Mouse (Mus musculus) stomach, embryonic 16.5 days (tissue): ENCODE results near the gene Gpr143. TPM values are rescaled to one million over a fixed set of nuclear protein-coding genes. Genes with fewer than 3 reads are reported as not detected.
A peak's percentile ranks its signal among the peaks of the same experiment; 100 is the strongest.

Experiments used
- ATAC-seq: fragments of 200-750 bp; cut with Nextera tagmentation; 2 replicates; pipeline ENCODE4 v1.8.0; 2017; ENCODE audit warnings: moderate number of reproducible peaks, moderate TSS enrichment; ENCODE audit not compliant: insufficient read depth, low FRiP score
- H3K27ac ChIP-seq: fragments of 300-500 bp; sonication (generic); 2 replicates; pipeline ENCODE4 v1.5.1; 2014; ENCODE audit warnings: low read length
- H3K27me3 ChIP-seq: fragments of 300-500 bp; sonication (generic); 2 replicates; pipeline ENCODE4 v1.6.1; 2014; ENCODE audit warnings: low read length, control low read depth, mixed read lengths; ENCODE audit not compliant: control insufficient read depth, insufficient read depth
- H3K36me3 ChIP-seq: fragments of 300-500 bp; sonication (generic); 2 replicates; pipeline ENCODE4 v1.6.1; 2014; ENCODE audit warnings: low read length; ENCODE audit not compliant: control insufficient read depth, insufficient read depth
- H3K4me1 ChIP-seq: fragments of 300-500 bp; sonication (generic); 2 replicates; pipeline ENCODE4 v1.6.1; 2014; ENCODE audit warnings: low read length, control low read depth, mixed read lengths; ENCODE audit not compliant: control insufficient read depth, insufficient read depth
- H3K4me2 ChIP-seq: fragments of 300-500 bp; sonication (generic); 2 replicates; pipeline ENCODE4 v1.6.1; 2014; ENCODE audit warnings: low read depth, low read length, mixed read lengths
- H3K4me3 ChIP-seq: fragments of 300-500 bp; sonication (generic); replicated peaks from 2 replicates; pipeline ENCODE4 v1.5.1; 2014; ENCODE audit warnings: mild to moderate bottlenecking, low read length
- H3K9ac ChIP-seq: fragments of 300-500 bp; sonication (generic); 2 replicates; pipeline ENCODE4 v1.6.1; 2014; ENCODE audit warnings: low read length
- H3K9me3 ChIP-seq: fragments of 300-500 bp; sonication (generic); replicated peaks from 2 replicates; pipeline ENCODE4 v1.6.1; 2016; ENCODE audit warnings: low read length, control low read depth; ENCODE audit not compliant: control insufficient read depth
- WGBS: fragments of 180-500 bp; shearing (Covaris S2); extraction: QIAGEN DNeasy Blood & Tissue Kit; methylation state at CpG from one replicate; pipeline ENCODE4 v1.1.7; 2014; 5-methylcytosine and 5-hydroxymethylcytosine counted together
- polyA plus RNA-seq: library from polyadenylated mRNA; unstranded; fragments of >200 nt; fragmentation: Nextera tagmentation; extraction: Ambion mirVana; gene quantifications from 2 replicates; pipeline ENCODE4 v1.2.1, GENCODE M21; 2015

Gpr143 gene
- polyA plus RNA-seq, 1 experiment from 2014 or later = 0.19 TPM

DNA sequence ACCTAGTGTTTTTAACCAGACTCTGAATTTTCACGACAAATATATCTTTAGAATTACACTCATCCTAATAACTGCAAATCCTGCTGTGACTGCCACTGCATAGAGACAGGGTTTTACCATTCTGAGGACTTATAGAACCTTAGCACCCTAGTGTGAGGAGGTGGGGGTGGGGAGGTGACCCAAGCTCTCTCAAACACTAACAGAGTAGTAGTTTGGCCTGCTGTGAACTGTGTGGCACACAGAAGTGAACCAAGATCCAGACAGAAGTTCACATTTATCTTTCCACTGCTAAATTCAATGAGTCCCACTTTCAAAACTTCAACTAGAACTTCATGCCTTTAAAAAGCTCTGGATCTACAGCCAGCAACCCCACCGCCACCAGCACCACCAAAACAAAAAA is 18.9 kb upstream of the Gpr143 start:
- Histone ChIP-seq H3K4me1 (no peaks in the 10 kb centered on the region), H3K9me3 (no peaks in the 10 kb centered on the region), H3K4me2 (no peak overlapping the region), H3K27me3 (peaks cover 4% of the 10 kb centered on the region; the same call in 1 of the 2 replicates), H3K36me3 (no peaks in the 10 kb centered on the region), H3K27ac (no peak overlapping the region), H3K4me3 (no peak overlapping the region), H3K9ac (no peak overlapping the region)
- ATAC-seq = no peak
- 68% methylated on average over 2 of the region's 2 CpGs for WGBS

DNA sequence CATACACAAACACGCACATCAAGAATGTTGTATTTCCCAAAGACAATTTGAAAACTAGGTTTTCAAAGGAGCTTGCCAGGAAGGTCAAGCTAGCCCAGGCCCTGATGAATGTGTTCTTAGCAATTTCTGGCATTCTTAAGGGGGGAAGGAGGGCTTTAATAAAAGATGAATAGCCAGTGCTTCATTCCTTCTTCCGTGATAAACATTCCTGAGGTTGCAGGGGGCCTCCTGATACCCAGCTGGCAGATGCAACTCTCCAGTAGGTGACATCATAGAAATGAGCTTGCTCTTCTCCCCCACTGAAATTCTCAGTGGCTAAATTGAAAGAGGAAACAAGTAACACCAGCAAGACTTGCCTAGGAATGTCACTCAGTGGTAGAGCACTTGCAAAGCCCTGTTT is 17.6 kb upstream of the Gpr143 start:
- no peak overlapping the region for H3K4me3 ChIP-seq
- no peaks in the 10 kb centered on the region for H3K9me3 ChIP-seq
- peaks cover 4% of the 10 kb centered on the region; the same call in 1 of the 2 replicates for H3K27me3 ChIP-seq
- WGBS = 40% methylated on average over 2 of the region's 2 CpGs
- H3K4me2 ChIP-seq = no peak overlapping the region
- no peak overlapping the region for H3K9ac ChIP-seq
- no peaks in the 10 kb centered on the region for H3K36me3 ChIP-seq
- ATAC-seq = no peak
- no peak overlapping the region for H3K27ac ChIP-seq
- no peaks in the 10 kb centered on the region for H3K4me1 ChIP-seq

DNA sequence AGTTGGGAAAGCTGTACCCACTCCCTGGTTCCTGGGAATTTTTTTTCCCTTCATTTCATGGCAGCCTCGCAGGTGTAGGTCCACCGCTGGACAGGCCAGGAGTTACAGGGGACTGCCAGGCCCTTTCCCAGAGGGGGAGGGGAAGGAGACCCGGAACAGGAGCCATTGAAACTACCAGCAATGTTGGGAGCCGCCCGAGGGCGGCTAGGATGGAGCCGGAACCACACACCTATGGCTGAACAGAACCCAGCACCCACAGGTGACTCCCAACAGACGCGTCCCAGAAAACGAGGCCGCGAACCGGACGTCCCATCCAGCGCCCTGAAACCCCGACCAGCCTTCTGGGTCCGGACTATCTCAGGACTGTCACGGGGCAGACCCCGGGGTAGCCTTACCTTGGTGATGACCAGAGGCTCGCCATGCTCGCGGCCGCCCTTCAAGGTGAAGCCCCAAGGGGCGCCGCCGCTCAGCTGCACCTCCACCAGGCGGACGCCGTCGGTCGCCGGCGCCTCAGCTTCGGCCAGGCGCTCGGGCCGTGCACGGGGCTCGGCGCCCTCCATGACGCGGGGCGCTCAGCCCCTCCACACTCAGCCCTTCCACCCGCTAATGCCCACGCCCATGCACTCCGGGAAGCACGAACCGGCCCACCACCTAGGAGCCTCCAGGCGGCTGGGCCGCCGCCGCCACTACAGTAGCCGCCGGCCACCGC is 12.7 kb upstream of the Gpr143 start, which contains the start of gene Shroom2:
Shroom2 (minus strand) TSS at position 575 of the 709 bp plus-strand sequence.
- peak; percentile 73 for ATAC-seq
- no peaks in the 10 kb centered on the region for H3K4me1 ChIP-seq
- WGBS = 9% methylated on average over 53 of the region's 55 CpGs
- H3K27ac ChIP-seq = peak within 1 kb of the TSS; percentile 69
- peak within 1 kb of the TSS; percentile 77 for H3K9ac ChIP-seq
- peak within 1 kb of the TSS; percentile 59 for H3K4me3 ChIP-seq
- H3K27me3 ChIP-seq = peaks cover 15% of the 10 kb centered on the region; the same call in 1 of the 2 replicates
- no peaks in the 10 kb centered on the region for H3K36me3 ChIP-seq
- peak within 1 kb of the TSS; percentile 50 for H3K4me2 ChIP-seq
- no peaks in the 10 kb centered on the region for H3K9me3 ChIP-seq

DNA sequence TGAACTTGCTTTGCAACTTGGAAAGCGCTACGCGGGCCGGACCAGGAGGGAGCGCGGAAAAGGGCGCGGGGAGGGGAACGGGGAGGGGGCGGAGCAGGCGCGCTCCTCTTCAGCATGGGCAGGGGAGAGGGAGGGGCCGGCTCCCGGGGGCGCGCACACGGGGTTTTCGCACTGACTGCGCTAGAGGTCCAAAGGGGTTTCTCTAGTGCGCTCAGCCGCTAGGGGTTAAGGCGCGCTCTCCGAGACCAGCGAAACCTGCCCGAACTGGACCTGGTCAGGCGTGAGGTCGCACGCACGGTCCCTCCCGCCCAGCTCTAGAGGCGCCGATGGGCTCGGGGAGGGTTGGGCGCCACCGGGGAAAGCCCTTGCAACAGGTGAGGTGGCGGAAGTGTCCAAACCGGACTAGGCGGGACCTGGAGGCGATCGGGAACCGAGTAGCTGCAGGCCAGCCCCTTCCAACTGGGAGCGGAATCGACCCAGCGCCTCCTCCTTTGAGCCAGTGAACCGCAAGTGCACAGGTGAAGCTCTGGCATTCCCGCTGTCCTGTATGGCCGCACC is 12.0 kb upstream of the Gpr143 start:
- Histone ChIP-seq H3K9me3 (no peaks in the 10 kb centered on the region), H3K4me1 (no peaks in the 10 kb centered on the region), H3K27ac (peak overlapping the region; percentile 69), H3K4me3 (peak overlapping the region; percentile 59), H3K9ac (peak overlapping the region; percentile 77), H3K4me2 (peak overlapping the region; percentile 50), H3K36me3 (no peaks in the 10 kb centered on the region), H3K27me3 (peaks cover 15% of the 10 kb centered on the region; the same call in 1 of the 2 replicates)
- 11% methylated on average over 37 of the region's 48 CpGs for WGBS
- ATAC-seq = peak; percentile 94

DNA sequence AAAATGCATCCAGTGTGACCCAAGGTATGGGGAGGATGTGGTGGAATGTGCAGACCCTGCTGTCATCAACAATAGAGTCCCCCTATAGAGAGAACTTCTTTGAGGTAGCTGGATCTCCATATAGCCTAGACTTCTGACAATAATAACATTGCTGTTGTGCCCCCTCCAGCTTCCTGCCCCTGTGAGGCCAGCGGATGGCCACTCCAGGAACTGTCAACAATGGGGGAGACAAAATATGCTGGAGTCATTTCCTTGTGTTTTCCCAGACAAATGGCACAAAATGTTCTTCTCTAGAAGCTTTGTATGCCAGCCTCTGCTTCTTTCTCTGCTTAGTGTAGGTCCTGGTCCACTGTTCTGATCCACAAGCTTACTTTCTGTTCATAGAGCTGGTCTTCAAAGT is 6.4 kb downstream of the Gpr143 start:
- ATAC-seq = no peak
- WGBS = 64% methylated on average over 1 of the region's 1 CpGs
- Histone ChIP-seq H3K36me3 (no peaks in the 10 kb centered on the region), H3K27ac (no peak overlapping the region), H3K4me2 (no peak overlapping the region), H3K27me3 (peaks cover 9% of the 10 kb centered on the region; the same call in 1 of the 2 replicates), H3K4me1 (no peaks in the 10 kb centered on the region), H3K9ac (no peak overlapping the region), H3K4me3 (no peak overlapping the region), H3K9me3 (no peaks in the 10 kb centered on the region)

DNA sequence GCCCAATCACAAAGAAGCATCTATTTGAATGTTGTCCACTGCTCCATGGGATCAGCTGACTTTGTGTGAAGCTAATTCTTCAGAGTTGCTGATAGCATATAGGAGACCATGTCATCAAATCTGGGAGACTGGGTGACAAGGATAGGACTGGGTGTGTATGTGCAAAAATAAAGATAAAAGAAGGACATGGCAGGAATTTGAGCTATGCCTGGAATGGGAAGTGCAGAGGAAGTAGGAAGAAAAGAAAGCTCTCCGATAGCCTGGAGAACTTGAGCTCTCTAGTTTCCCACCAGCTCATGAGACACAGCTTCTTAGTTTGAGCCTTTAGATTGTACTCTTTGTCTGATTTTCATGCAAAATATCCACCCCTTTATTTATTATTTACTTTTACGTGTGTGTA is 6.9 kb downstream of the Gpr143 start:
- Histone ChIP-seq H3K27ac (no peak overlapping the region), H3K27me3 (peaks cover 9% of the 10 kb centered on the region; the same call in 1 of the 2 replicates), H3K4me2 (no peak overlapping the region), H3K36me3 (no peaks in the 10 kb centered on the region), H3K9ac (no peak overlapping the region), H3K9me3 (no peaks in the 10 kb centered on the region), H3K4me1 (no peaks in the 10 kb centered on the region), H3K4me3 (no peak overlapping the region)
- ATAC-seq = no peak
- 57% methylated on average over 2 of the region's 2 CpGs for WGBS

DNA sequence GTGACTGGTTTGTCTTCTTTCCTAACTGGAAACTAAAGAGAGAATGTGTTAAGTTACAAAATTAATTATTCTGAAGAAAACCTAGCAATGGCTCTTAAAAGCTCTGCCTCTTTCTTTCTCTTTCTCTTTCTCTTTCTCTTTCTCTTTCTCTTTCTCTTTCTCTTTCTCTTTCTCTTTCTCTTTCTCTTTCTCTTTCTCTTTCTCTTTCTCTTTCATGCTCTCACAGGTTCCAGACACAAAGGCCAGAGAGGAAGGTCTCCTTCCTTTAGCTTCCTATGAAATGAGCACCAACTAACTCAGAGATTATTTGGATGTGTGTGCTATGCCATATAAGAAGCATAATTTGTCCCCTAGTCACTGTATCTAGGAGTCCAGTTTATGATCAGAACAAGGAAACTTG is 23.6 kb downstream of the Gpr143 start:
- Histone ChIP-seq H3K27me3 (no peaks in the 10 kb centered on the region; the same call in 1 of the 2 replicates), H3K9me3 (no peaks in the 10 kb centered on the region), H3K4me3 (no peak overlapping the region), H3K27ac (no peak overlapping the region), H3K4me2 (no peak overlapping the region), H3K36me3 (no peaks in the 10 kb centered on the region), H3K4me1 (no peaks in the 10 kb centered on the region), H3K9ac (no peak overlapping the region)
- no peak for ATAC-seq

DNA sequence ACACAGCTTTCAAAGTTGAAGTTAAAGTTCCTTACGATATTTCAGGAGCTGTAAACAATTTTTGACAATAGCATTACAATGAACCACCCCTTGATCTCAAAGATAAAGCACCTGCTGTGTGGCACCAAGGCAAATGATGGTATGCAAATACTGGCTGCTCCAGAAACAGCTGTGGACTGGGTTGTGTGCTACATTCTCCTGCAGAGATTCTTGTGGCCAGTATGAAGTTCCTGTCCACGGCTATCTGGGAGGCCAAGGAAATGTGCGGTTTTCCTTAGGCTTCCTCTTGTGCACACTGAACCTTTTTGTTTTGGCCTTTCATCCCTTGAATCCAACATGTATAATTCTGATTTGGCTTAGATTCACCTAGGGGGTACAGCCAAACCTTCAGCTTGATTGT is 31.6 kb downstream of the Gpr143 start:
- no peaks in the 10 kb centered on the region for H3K4me1 ChIP-seq
- H3K4me3 ChIP-seq = no peak overlapping the region
- no peak overlapping the region for H3K27ac ChIP-seq
- no peaks in the 10 kb centered on the region for H3K9me3 ChIP-seq
- H3K9ac ChIP-seq = no peak overlapping the region
- H3K36me3 ChIP-seq = no peaks in the 10 kb centered on the region
- H3K4me2 ChIP-seq = no peak overlapping the region
- no peak for ATAC-seq
- 62% methylated on average over 3 of the region's 3 CpGs for WGBS
- H3K27me3 ChIP-seq = no peaks in the 10 kb centered on the region

DNA sequence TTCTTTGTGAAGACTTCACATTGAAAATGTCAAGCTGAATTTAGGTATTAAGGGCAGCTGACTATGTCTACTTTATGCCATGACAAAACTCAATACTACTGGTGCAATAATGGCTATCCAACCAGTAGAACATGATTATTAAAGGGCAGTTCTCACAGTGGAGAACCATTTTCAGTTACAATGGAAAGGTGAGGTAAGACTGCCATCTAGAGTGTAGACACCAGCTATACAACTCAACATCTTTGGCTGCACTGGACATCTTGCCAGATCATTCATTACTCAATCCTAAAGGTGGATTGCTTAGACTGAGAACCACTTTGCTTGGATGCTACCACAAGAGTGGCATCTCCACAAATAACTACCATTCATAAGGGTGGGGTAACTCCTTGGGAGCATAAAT is 37.3 kb downstream of the Gpr143 start:
- Histone ChIP-seq H3K9ac (no peak overlapping the region), H3K9me3 (no peaks in the 10 kb centered on the region), H3K4me3 (no peak overlapping the region), H3K27me3 (no peaks in the 10 kb centered on the region), H3K4me1 (no peaks in the 10 kb centered on the region), H3K36me3 (no peaks in the 10 kb centered on the region), H3K27ac (no peak overlapping the region), H3K4me2 (no peak overlapping the region)
- no peak for ATAC-seq
